Mouse (Mus musculus) R1 (cell line): ENCODE results near the gene Hoxa2.

Source experiments
- DNase-seq: peaks from one replicate; pipeline ENCODE4 v3.0.0-alpha.2; 2018; ENCODE audit warnings: low read depth, low spot score

Hoxa2 gene

GRCm38 (mm10) chr6:52164626-52165440 lies at the start of gene Hoxa2:
Gene Hoxa2, minus strand, starts transcription at chr6:52164831.
- DNase-seq = no peak

GRCm38 (mm10) chr6:52214271-52214670 lies 49.6 kb upstream of the Hoxa2 start:
- no peak for DNase-seq

GRCm38 (mm10) chr6:52213119-52213986 lies 48.7 kb upstream of the Hoxa2 start, which contains the start of the genes Hoxa3 and Gm28308:
Gene Hoxa3, minus strand, starts transcription at chr6:52213336.
Gene Gm28308, minus strand, starts transcription at chr6:52213339.
- no peak for DNase-seq

- peak; percentile 29 for DNase-seq
Measured at GRCm38 (mm10) chr6:52212556-52213118, 48.0 kb upstream of the Hoxa2 start.

- peak; percentile 33 for DNase-seq
Measured at GRCm38 (mm10) chr6:52211961-52212360, 47.3 kb upstream of the Hoxa2 start.

- peak; percentile 79 for DNase-seq
Measured at GRCm38 (mm10) chr6:52211170-52211935, 46.7 kb upstream of the Hoxa2 start.

- no peak for DNase-seq
Measured at GRCm38 (mm10) chr6:52209685-52210046, 45.0 kb upstream of the Hoxa2 start.

- DNase-seq = peak; percentile 43
Measured at GRCm38 (mm10) chr6:52208868-52209684, 44.4 kb upstream of the Hoxa2 start.

- DNase-seq = peak; percentile 35
Measured at GRCm38 (mm10) chr6:52208072-52208867, 43.6 kb upstream of the Hoxa2 start, which contains the start of gene Hoxa6. Gene Hoxa6, minus strand, starts transcription at chr6:52208722.

- no peak for DNase-seq
Measured at GRCm38 (mm10) chr6:52207684-52207976, 43.0 kb upstream of the Hoxa2 start.

- DNase-seq = no peak
Measured at GRCm38 (mm10) chr6:52206882-52207683, 42.5 kb upstream of the Hoxa2 start.

GRCm38 (mm10) chr6:52205638-52206621 lies 41.3 kb upstream of the Hoxa2 start:
- DNase-seq = peak; percentile 39

- DNase-seq = peak; percentile 18
Measured at GRCm38 (mm10) chr6:52205221-52205620, 40.6 kb upstream of the Hoxa2 start.

GRCm38 (mm10) chr6:52204050-52204752 lies 39.6 kb upstream of the Hoxa2 start, which contains the start of gene Hoxa5:
Gene Hoxa5, minus strand, starts transcription at chr6:52204587.
- DNase-seq = peak; percentile 93

- peak; percentile 73 for DNase-seq
Measured at GRCm38 (mm10) chr6:52203371-52204049, 38.9 kb upstream of the Hoxa2 start.

GRCm38 (mm10) chr6:52203121-52203370 lies 38.4 kb upstream of the Hoxa2 start:
- peak; percentile 49 for DNase-seq
